Mouse (Mus musculus) spleen, adult 2 months (tissue): Measurements from ENCODE around the gene Fbxo41. TPM values are rescaled to one million over a fixed set of nuclear protein-coding genes. Genes with fewer than 3 reads are reported as not detected.

ENCODE experiments used
- DNase-seq, 2 experiments: peaks; one replicate each; pipeline versions ENCODE4 v3.0.0 to v3.0.0-alpha.2; 2012 to 2021; ENCODE audit warnings: low spot score in 2 of 2, low read depth in 1 of 2
- H3K27ac ChIP-seq: fragments of 200-500 bp; 2 replicates; pipeline ENCODE4 v1.5.1; 2012; ENCODE audit warnings: low read length, inconsistent platforms; ENCODE audit not compliant: insufficient read depth
- H3K27me3 ChIP-seq: fragments of 200-500 bp; 2 replicates; pipeline ENCODE4 v1.6.1; 2012; ENCODE audit warnings: mild to moderate bottlenecking, moderate library complexity, low read length, inconsistent platforms; ENCODE audit not compliant: control insufficient read depth, insufficient read depth
- H3K36me3 ChIP-seq: fragments of 200-500 bp; 2 replicates; pipeline ENCODE4 v1.6.1; 2012; ENCODE audit warnings: mild to moderate bottlenecking, low read length, inconsistent platforms; ENCODE audit not compliant: control insufficient read depth, insufficient read depth
- H3K4me1 ChIP-seq: fragments of 200-500 bp; 2 replicates; pipeline ENCODE4 v1.6.1; 2011; ENCODE audit warnings: inconsistent platforms; ENCODE audit not compliant: control insufficient read depth, insufficient read depth, insufficient read length
- H3K4me3 ChIP-seq: fragments of 200-500 bp; 2 replicates; pipeline ENCODE4 v1.5.1; 2011; ENCODE audit warnings: mild to moderate bottlenecking, inconsistent platforms; ENCODE audit not compliant: insufficient read depth, insufficient read length; ENCODE audit errors: extremely low read depth
- CTCF ChIP-seq: fragments of 200-500 bp; IDR thresholded peaks from 2 replicates; pipeline ENCODE4 v1.5.1; 2011; ENCODE audit warnings: mild to moderate bottlenecking, inconsistent platforms; ENCODE audit not compliant: insufficient read depth, insufficient read length, insufficient replicate concordance; ENCODE audit errors: extremely low read depth
- POLR2A ChIP-seq: fragments of 200-500 bp; IDR thresholded peaks from 2 replicates; pipeline ENCODE4 v1.6.1; 2011; ENCODE audit warnings: low read depth, low read length, inconsistent platforms
- WGBS: fragments of 180-500 bp; shearing (Covaris S2); methylation state at CpG from one replicate; pipeline ENCODE4 v1.1.7; 2018; 5-methylcytosine and 5-hydroxymethylcytosine counted together
- polyA plus RNA-seq: library from polyadenylated mRNA; depleted of rRNA; stranded (reverse); fragments of >200 nt; gene quantifications from 2 replicates; pipeline ENCODE4 v1.2.3, GENCODE M21; 2012

The Fbxo41 gene
- polyA plus RNA-seq, 1 experiment, result 0.04 TPM

GRCm38 (mm10) chr6:85510476-85510875, 7.7 kb upstream of the Fbxo41 start:
- Histone ChIP-seq H3K4me3 (no peak overlapping the region), H3K4me1 (peaks cover 15% of the 10 kb centered on the region; the same call in 1 of the 2 replicates), H3K36me3 (no peaks in the 10 kb centered on the region), H3K27me3 (peaks cover 24% of the 10 kb centered on the region), H3K27ac (no peak overlapping the region)
- WGBS, result 6% methylated on average over 6 of the region's 6 CpGs
- TF ChIP-seq CTCF (no peak), POLR2A (no peak)
- DNase-seq, result no peak

- TF ChIP-seq POLR2A (no peak), CTCF (no peak)
- WGBS, result 60% methylated on average over 5 of the region's 5 CpGs
- DNase-seq, result no peak
Measured at GRCm38 (mm10) chr6:85508602-85509001, 5.8 kb upstream of the Fbxo41 start.

GRCm38 (mm10) chr6:85504908-85505307, 2.1 kb upstream of the Fbxo41 start:
- DNase-seq, result no peak
- Histone ChIP-seq H3K36me3 (no peaks in the 10 kb centered on the region), H3K27ac (no peak overlapping the region), H3K4me3 (no peak overlapping the region), H3K27me3 (peaks cover 6% of the 10 kb centered on the region; the same call in 1 of the 2 replicates), H3K4me1 (no peaks in the 10 kb centered on the region; the same call in 1 of the 2 replicates)
- TF ChIP-seq CTCF (no peak), POLR2A (no peak)
- WGBS, result 80% methylated on average over 2 of the region's 2 CpGs

More at GRCm38 (mm10) chr6:85508602-85509001, 5.8 kb upstream of the Fbxo41 start:
- no peak overlapping the region for H3K4me3 ChIP-seq
- H3K4me1 ChIP-seq, result peaks cover 14% of the 10 kb centered on the region; the same call in 1 of the 2 replicates
- H3K27me3 ChIP-seq, result peaks cover 23% of the 10 kb centered on the region
- H3K36me3 ChIP-seq, result no peaks in the 10 kb centered on the region
- H3K27ac ChIP-seq, result no peak overlapping the region

DNA sequence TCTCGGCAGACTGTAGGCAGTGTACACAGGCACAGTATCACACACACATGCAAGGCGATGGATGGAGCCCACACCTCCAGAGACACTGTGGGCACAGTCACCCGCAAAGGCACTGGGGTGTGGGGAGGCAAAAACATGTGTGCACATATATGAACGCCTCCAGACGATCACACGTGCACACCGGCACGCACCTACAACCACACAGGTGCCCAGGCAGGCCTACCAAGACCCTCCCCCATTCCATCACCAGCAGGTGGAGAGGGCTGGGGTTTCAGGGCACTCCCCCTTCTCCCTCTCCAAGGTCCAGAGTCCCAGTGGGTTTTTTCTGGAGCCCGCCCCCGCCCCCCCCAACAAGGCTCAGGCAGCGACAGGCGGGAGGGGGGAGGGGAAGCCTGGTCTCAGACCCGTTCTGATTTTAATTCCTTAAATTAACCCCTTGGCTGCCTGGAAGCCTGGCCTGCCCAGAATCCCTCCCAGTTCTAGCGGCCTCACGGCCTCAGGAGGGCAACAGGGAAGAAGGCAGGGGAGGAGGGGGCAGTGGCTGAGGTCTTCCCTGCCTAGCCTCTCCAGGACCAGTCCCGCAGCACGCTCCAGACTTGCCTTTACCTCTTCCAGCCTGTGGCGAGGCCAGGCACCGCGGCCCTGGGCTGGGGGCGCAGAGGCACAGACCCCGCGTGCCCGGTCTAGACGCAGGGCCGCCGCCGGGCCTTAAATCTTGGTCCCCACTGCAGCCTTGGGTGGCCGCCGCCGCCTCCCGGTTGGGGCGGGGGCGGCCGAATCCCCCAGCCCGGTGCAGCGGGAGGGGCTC, 487 bp downstream of the Fbxo41 start:
- DNase-seq, result no peak
- no peaks in the 10 kb centered on the region for H3K36me3 ChIP-seq
- no peak overlapping the region for H3K27ac ChIP-seq
- H3K27me3 ChIP-seq, result peaks cover 6% of the 10 kb centered on the region; the same call in 1 of the 2 replicates
- H3K4me3 ChIP-seq, result no peak overlapping the region; the same call in 1 of the 2 replicates
- TF ChIP-seq POLR2A (no peak), CTCF (no peak)
- WGBS, result 5% methylated on average over 37 of the region's 37 CpGs
- no peaks in the 10 kb centered on the region; the same call in 1 of the 2 replicates for H3K4me1 ChIP-seq

DNA sequence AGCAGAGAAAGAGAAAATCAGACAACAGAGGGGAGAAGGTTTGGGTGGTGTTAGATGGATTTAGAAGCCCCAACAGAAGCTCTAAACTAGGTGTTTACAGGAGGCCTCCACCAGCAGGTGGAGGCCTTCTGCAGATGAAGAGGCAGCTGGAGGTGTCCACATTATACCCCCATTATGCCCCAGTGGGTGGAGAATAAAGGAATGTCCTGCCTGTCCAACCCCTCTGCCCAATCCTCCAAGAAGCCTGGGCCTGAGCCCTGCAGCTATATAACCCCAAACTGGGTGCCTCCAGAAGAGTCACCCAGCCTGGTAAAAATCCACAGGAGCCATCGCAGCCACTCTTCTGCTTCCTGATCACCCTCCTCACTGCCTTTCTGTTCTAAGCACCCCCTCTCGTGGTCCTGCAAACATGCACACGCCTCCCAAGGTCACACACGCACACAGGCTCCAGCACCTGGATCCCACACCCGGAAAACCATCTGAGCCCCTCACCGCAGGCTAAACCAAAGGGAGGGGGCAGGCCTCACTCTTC, 1.2 kb downstream of the Fbxo41 start:
- Histone ChIP-seq H3K27ac (no peak overlapping the region), H3K36me3 (no peaks in the 10 kb centered on the region), H3K4me1 (no peaks in the 10 kb centered on the region; the same call in 1 of the 2 replicates), H3K27me3 (peaks cover 6% of the 10 kb centered on the region; the same call in 1 of the 2 replicates), H3K4me3 (no peak overlapping the region)
- no peak for DNase-seq
- WGBS, result 16% methylated on average over 6 of the region's 6 CpGs
- no peak for TF ChIP-seq CTCF
- TF ChIP-seq POLR2A, result no peak

- TF ChIP-seq CTCF (no peak), POLR2A (no peak)
- no peak for DNase-seq
- WGBS, result 56% methylated on average over 1 of the region's 1 CpGs
- no peak overlapping the region for H3K4me3 ChIP-seq
- H3K4me1 ChIP-seq, result no peaks in the 10 kb centered on the region; the same call in 1 of the 2 replicates
- peaks cover 6% of the 10 kb centered on the region; the same call in 1 of the 2 replicates for H3K27me3 ChIP-seq
- H3K27ac ChIP-seq, result no peak overlapping the region
- H3K36me3 ChIP-seq, result no peaks in the 10 kb centered on the region
Measured at GRCm38 (mm10) chr6:85500416-85500815, 2.4 kb downstream of the Fbxo41 start.
